Mouse (Mus musculus) kidney, postnatal 25 days (tissue): ENCODE results near the gene Vwce.

Source experiments
- DNase-seq, 2 experiments: peaks; one replicate each; pipeline ENCODE4 v3.0.0; 2021; ENCODE audit warnings: mixed read lengths in 2 of 2

The Vwce gene

DNA sequence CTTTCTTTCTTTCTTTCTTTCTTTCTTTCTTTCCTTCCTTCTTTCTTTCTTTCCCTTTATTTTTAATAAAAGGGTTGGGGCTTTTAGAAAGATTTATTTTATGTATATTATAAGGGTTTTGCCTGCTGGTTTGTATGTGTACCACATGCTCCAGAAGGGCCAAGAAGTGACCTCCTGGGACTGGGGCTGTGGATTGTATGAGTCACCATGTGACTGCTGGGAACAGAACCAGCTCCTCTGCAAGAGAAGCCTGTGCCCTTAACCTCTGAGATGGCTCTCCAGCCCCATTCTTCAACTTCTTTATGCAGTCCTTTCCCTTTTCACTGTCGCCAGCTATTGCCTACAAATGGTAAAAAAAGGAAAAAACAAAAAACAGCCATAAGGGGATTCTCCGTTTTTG is 11.6 kb downstream of the Vwce start:
- DNase-seq: no peak

DNA sequence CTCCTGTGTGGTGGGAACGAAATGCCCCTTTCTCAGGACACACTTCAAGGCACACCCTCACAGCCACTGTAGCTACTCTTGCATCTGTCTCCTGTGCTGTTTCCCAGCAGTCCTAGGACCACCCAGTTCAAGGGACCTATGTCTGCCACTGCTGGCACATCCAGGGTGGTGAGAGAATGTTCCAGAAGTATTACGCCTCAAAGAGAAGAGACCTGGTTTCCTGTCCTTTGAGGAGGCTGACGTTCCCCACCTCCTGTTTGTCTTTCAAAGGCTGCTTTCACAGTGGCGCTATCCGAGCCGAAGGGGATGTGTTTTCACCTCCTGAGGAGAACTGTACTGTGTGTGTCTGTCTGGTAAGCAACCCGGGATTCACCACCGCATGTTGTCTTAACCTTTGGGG is 14.1 kb downstream of the Vwce start:
- DNase-seq: no peak

DNA sequence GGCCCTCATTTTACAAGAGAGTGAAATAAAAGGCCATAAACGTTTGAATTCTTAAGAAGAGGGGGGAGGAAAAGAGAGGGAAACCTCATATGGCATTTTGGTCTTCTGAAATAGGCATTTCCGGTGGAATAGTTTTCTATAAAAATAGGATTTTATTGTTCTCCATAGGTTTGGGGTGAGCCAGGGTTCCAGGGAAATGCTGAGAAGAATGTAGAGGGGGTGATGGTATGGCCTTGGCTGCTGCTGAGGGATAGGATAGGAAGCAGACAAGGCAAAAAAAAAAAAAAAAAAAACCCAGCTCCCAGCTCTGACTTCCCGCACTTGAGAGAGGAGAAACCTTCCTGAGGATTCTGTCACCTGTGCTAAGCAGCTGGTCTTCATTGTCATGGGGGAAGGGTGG is 22.0 kb downstream of the Vwce start:
- DNase-seq: no peak

DNA sequence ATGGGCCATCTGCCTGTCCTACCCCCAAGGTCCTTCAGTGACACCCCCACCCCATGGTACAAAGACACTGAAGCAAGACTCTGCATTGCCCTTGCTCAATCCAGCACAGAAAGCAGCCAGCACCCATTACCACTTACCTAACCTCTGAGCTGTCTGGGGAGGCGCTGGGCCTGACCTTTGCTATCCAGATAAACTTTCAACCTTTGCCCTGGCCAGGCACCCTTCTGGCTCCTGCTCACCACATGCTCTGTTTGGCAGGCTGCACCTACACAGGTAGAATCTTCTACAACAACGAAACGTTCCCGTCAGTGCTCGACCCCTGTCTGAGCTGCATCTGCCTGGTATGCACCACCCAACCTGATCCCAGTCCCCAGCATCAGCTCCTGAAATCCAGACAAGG is 23.7 kb downstream of the Vwce start:
- peak; percentile 18 to 62 for DNase-seq

DNA sequence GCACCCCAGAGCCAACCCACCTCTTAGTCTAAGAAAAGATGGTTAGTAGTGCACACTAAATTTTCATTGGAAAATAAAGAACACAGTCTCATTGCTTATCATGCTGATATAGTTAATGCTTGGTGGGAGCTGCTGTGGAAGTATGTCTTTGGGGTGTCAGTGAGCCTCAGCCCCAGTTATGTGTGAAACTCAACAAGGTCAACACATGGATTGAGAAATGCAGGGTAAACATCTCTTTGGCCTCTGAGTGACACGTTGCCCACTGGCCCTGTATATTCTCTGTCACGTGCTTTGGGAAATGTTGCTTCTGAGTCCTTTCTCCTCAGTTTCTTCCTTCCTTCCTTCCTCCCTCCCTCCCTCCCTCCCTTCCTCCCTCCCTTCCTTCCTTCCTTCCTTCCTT is 24.4 kb downstream of the Vwce start:
- no peak for DNase-seq

DNA sequence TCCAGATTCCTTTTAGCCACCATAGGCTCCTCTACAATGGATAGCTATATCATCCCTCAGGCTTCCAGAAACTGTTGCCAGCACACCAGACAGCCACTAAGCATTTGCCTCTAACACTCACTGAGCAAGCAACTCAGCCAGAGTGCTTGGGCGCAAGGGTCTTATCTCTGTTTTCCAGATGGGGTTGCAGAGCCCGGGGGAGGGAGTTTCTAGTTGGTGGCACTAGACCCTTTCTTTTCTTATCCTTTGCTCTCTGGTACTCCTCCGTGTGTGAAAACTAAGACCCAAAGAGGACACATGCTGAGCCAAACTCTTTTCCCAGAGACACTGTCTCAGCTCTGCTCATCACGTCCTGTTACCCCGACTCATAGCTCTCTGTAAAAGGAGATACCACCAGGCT is 27.4 kb downstream of the Vwce start:
- DNase-seq: no peak

DNA sequence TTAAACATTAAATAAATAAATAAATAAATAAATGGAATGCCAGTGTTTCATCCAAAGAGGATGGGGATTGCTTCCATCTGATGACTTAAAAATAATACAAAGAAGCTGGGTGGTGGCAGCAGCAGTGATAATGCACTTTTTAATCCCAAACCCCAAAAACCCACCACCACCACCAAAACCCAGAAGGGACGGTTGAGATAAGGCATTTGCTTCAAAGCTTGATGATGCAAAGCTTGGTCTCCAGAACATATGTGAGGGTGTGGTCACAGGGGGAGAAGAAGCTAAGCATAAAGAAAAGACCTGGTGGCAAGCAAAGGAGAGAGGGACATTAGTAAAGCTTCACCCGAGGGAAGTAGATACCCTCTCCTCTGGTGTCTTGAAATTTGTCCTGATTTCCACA is 27.9 kb downstream of the Vwce start:
- no peak for DNase-seq

DNA sequence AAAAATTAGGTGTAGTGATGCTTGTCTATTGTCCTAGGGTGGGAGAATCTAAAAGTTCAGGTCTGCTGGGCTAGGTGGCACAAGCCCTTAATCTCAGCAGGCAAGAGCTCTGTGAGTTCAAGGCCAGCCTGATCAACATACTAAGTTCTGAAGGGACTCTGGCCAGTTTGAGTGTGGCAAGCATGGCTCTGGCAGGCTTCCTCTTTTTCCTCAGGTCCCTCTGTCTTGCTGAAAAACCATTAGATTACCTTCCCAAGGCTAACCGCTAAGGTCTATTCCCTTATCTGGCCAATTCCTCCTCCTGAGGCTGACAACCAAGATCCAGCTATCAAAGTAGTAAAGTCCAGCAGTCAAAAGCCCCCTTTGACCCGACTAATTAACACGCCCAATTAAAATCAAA is 28.7 kb downstream of the Vwce start:
- DNase-seq: no peak

DNA sequence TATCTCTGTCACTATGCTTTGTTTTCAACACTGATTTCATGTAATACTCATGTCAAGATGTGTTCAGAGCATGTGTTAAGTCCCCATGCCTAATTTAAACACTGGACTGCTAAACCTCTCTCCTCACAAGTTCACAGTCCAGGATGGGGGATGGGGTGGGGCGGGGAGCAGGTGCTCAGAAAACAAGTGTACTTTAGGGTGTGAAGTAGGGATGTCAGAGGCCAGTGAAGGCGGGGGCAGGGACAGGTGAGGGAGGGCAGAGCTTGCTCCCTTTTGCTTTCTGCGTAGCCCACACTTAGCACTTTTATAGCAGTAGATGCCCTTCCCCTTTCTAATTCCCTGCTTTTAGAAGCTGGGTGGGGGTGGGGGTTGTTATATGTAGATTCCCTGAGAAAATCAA is 31.1 kb downstream of the Vwce start:
- no peak for DNase-seq

DNA sequence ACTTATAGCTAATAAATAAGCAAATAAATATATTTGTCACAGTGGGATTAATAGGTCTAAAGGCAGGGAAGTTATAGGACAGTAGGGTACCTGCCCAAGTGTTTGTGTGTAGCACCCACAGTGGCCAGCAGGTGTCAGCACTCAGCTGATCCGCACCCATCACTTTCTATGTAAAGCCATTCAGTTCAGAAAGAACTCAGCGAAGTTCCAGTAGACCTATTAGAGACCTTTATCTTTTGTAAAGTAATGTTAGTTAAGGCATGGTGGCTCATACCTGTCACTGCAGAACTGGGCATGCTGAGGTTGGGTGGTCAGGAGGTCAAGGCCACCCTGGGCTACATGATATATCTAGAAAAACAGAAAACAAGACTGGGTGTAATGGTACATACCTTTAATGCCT is 31.5 kb downstream of the Vwce start:
- DNase-seq: peak; percentile 64 to 80

DNA sequence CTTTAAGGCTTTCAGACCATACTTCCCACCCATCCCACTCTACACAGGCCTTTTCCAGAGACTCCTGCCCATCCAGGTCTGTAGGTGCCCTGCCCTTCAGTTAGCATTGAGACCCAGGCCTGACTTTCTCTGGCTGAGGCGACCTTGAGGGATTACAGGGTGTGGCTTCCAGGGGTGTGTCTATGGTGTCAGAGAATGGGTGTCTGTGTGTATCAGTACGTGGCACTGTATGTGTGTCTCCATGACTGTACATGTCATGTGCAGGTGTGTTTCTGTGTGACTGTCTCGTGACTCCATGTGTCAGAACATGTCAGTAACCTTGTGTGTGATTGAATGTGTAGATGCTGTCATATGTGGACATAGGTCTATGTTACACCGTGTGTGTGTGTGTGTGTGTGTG is 37.3 kb downstream of the Vwce start:
- no peak for DNase-seq

DNA sequence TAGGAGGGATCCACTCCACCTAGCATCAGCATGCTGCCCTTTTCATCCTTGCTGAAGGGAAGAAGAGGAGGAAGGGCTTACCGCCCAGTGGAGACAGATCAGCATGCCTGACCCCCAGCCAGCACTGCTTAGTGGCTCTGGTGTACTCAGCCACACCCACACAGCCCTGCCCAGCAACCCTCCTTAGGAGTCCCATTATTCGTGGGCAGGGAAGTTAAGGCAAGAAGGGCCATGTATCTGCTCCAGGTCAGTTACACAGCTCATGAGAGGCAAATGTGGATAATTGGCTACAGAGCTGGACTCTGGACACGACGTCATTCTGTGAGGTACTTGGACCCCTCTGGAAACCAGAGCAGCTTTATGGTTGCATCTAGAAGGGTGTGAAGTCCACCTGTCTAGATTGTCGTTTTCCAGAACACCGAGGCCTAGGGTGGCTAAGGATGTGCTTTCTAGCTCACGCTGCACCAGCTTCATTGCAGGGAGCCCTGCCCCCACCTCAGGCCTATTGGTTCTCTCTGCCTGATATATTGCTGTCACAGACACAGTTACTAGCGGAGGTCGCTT is 37.9 kb downstream of the Vwce start:
- DNase-seq: no peak

DNA sequence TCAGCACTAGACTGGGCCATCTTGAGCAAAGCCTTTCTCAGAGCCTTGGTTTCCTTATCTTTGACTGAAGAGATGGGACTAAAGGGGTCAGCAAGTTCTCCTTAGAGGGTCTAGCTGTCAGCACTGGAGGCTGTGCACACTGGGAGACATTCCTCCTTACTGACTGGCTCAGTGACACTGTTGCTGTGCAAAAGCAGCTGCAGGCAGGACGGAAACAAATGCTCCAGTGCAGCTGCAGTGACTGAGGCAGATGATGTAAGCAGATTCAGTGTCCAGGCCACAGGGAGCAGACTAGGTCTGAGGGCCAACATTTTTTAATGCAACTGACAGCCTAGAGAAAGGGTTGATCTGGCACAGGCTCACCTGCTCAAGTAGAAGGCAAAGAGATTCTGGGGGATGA is 39.3 kb downstream of the Vwce start:
- no peak for DNase-seq

DNA sequence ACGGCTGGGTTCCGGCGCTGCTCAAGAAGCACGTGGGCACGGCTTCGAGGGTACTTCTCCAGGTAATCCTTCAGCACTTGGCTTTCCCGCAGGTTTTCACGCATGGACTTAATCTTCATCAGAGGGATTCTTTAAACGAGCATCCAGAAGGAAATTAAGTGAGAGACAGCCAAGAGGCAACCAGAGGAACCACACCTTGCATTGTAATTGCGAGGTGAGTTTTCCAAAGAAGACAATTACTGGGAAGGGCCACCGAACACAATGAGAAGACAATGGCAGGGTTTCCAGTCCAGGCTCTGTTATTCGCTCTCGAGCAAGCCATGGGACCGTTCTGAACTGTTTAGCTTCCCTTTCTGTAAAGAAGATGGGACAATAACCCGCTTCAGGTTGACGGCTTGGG is 42.6 kb downstream of the Vwce start:
- DNase-seq: no peak

DNA sequence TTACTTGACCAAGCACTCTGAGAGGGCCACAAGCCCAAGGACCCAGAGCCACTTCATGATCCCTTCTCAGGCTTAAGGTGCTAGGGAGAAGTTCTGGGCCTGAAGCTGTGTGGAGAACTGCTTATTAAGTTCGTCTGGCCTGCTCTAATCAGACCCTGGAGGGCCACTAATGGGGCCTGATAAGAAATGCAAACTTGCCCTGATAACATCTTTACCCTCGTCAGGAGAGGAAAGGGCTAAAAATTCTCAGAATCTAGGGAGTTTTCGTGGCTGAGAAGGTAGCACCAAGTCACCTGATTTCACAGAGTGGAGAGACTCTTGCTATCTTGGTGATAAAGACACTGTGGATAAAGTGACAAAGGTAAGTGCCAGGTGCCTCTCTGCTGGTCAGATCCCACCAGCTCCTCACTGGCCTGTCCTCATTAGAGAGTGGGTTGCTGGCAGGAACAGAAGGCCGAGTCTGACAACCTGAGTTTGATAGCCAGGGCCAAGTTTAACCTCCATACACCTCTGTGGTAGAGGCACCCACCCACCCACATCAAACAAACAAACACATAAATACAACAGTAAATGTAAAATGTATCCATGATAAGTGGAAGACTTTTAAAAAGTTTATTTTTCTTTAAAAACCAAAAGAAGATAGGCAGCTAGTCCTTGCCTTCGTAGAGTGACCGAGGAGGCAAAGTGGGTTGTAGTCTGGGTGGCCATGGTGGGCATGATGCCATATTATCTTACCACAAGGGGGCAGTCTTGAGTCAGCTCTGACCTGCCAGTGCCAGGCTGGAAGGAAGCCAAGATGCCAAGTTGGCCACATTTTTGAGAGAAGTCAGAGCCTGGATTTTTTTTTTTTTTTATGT is 44.1 kb downstream of the Vwce start, which contains the start of gene Pga5:
TSS of gene Pga5 (minus strand) at position 157 of the 857 bp plus-strand sequence.
- peak; percentile 86 to 95 for DNase-seq

DNA sequence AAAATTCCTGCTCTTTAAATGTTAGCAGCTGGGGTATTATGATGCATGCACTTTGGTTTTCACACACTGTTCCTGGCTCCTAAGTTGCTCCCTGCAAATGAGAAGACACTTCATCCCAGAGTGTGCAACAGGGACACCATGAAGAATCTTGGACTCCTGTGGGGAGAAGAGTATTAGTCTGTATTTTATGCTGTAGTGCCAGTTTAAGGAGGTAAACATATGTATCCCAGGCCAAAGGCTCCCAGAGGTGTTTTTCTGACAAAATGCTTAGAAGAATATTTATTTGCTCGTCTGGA is 44.7 kb downstream of the Vwce start:
- DNase-seq: no peak

DNA sequence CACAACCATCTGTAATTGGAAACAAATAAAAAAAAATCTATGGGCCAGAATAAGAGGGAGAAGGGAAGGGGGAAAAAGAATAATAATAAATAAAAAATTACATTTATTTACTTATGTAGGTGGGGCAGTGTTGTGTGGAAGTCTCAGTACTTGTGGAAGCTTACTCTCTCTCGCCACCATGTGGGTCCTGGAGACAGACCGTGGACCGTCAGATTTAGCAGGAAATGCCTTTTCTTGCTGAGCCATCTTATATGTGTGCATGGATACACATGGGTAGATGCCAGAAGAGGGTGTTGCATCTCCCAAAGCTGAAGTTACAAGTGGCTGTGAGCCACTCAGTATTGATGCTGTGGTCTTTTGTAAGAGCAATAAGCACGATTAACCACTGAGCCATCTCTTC is 47.6 kb downstream of the Vwce start:
- no peak for DNase-seq

DNA sequence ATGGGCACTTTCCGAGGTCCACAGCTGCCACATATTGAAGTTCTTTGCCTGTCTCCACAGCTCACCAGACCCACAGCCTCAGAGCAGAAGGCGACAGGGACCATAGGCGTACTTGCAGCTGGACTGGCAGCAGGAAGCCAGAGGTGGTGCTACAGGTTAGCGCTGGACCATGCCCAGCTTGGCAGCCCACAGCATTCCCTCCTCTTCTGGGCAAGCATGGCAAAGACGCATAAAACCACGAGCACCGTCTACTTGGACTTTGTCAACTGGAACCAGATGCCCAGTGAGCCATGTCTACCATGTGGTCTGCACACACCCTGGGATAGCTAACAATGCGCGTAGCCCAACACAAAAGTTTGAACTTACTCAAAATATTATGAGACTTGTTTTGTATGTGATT is 51.1 kb downstream of the Vwce start:
- peak; percentile 64 to 87 for DNase-seq

DNA sequence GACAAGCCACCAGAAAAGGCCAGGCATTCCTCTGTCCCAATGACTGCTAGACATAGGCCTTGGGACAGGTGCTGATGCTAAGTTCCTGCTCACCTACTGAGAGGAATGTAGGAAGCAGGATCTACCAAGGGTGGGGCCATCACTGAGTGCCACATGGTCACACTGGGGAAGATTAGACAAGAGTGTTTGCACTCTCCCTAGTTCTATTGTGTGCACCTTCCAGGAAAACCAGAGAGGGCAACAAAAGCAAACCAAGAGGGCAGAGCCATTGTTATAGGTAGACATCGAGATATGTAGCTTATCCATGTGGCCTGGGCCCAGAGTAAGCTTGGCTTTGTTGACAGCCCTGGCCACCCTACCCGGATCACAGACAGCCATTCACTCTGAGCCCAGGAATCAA is 51.7 kb downstream of the Vwce start:
- peak in 1 of 2 experiments; percentile 32 for DNase-seq

DNA sequence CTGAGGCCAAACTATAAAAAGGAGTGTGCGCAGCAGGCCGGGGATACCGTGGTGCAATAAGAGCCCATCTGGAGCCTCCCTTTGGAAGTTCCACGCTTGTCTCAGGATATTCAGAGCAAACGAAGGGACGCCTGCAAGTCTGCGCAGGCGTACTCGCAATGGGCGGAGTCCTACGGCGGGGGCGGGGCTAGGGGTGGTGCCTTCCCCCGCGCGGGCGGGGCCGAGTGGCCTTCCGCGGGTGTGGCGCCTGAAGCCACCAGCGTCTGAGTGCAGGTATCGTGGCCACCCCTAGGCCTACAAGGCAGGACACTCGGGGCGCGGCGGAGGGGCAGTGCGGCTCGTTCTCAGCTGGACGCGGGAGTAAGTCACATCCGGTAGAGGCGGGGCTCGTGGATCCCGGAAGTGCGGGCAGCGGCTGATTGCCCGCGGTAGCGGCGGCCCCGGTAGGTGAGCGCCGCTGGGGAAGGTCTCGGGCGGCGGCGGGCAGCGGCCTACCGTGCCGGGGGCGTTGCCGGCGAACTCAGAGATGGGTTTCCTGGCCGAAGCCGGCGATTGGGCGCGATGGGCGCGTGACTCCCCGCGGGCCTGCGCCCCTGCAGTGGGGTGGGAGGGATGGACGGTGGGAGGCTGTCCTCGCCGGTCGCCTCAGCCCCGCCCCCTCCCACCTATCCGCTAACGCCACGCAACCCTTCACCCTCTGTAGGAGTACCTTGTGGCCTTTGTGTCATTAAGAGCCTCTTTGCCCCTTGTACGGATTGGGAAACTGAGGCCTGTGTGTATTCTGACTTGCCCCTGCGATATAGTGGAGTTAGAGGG is 54.7 kb downstream of the Vwce start, which contains the start of gene Vps37c:
TSS of gene Vps37c (plus strand) at position 199 of the 816 bp plus-strand sequence.
- DNase-seq: peak; percentile 96

DNA sequence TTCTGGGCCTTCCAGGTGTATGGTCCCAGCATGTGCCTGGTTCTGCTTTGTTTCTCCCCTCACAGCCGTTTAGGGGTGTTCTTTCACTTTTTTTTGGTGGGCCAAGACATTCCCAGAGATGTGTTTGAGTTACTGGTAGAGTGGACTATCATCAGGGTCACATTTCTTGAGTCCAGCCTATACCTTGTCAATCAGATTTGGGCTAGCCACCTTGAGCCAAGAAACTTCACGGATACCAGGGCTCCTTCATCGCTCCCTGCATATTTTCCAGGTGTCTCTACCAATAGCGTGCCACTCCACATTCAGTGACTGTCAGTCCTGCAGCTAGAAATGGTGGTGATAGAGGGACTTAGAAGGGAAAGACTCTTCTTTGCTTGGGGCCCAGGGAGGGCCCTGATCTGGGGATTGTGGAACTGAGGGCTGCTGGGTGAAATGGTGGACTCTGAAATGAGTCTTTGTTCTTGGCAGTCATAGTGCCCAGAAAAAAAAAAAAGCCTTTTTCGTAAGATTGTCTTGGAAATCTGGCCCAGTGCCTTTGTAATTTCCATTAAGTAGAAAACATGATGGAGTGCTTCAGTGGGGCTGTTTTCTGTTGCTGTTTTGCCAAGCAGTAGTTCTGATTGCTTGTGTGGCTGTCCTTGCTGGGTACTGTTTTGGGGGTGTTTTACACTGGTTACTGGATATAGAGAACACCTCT is 55.6 kb downstream of the Vwce start:
- DNase-seq: peak in 1 of 2 experiments; percentile 37

DNA sequence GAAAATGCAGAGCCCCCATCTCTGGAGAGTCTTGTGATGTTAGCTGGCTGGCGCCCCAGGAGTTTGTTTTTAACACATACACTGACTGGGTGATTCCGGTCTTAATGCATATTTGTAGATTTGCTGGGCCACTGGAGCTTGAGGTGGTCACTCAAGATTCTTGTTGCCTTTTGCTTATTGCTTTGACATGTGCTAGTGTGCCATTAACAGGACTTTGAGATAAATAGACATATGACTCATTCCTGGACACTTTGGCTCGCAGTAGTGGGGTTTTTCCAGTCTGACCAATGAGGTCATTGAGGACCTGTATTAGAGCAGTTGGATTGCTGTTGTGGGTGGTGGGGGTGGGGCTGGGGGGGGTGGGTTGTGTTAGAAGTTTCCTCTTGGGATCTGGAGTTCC is 56.3 kb downstream of the Vwce start:
- DNase-seq: peak in 1 of 2 experiments; percentile 52

DNA sequence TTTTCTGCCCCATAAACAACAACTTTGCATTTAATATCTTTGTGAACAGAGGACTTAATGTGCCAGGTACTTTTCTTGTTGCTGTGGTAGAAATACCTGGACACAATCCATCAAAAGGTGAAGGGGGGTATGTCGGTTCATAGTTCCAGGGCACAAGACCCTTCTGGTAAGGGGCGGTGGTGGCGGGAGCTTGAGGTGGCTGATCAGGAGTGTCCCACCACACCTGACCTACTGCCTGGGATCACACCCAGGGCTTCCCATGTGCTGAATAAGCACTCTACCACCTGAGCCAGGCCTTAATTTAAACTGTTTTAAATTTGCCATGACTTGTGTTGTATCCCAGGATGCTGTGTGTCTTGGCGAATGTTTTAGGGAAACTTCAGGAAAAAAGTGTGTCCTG is 57.1 kb downstream of the Vwce start:
- DNase-seq: peak in 1 of 2 experiments; percentile 35
